Mouse (Mus musculus): Measurements from ENCODE around the gene Nudt13.
"Not testable (repeated sequence)": the region's sequence is repeated elsewhere in the genome, so short reads cannot be mapped to it uniquely, and the experiment has no call there.

Nudt13 gene

DNA sequence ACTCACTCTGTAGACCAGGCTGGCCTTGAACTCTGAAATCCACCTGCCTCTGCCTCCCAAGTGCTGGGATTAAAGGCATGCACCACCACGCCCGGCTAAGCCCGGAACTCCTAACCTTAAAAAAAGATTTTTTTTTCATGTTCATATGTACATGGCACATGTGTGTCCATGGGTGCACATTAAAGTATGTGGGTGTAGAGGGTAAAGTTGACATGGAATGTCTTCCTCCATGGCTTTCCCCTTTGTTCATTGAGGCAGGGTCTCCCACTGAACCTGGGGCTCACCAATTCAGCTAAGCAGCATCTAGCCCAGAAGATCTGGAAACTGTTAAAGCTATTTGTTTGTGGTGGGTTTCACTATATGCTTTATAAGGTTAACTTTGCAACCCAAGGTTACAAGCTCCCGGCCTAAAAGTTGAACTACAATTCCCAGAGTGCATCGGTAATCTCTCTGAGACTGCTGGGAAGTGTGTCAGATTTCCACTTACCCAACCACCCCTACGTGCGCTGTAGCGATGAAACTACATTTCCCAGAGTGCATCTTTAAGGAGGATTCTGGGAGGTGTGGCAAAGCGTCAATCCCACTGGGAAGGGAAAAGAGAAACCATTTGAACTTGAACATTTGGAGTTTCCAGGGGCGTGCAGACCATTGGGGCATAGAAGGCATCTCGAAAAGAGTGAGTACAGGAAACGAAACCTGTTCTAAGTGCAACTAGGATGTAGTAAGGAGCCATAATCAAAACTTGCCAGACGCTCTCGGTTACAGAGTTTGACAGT is at the start of gene Nudt13:
TSS of gene Nudt13 (plus strand) at position 581 of the 776 bp plus-strand sequence.
- peak; percentile 92 for DNase-seq

DNA sequence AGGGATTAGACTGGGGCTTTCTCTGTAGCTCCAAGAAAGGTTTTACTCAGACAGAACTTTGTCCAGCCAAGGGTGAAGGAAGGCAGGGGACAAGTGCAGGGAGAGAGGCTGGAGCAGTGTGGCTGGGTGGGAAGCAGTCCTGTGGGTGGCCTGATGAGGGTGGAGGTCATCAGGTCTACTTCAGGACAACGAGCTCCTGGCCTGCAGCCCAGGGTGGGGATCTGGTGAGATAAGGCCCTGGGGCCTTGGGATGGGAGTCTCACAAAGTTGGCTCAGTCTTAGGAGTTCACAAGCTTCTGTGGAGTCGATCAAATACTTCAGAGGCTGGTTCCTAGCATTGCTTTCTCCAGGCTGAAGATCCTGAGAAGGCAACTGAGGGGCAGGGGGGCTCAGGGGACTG is 49.2 kb upstream of the Nudt13 start:
- DNase-seq, result no peak

DNA sequence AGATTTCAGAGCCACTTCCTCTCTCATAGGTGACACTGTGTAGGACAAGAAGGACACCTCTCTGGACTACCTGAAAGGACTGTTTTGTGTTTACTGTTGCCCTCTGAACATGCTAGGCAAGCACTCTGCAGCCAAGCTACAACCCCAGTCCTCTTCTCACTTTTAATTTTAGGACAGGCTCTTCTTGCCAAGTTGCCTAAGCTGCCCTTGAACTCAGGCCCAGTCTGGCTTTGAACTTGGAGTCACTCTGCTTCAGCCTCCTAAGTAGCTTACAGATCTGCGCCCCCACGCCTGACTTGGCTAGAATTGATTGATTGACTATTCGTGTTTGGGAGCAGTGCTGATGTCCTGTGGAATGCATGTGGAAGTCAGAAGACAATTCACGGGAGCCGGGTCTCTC is 48.6 kb upstream of the Nudt13 start:
- no peak for DNase-seq

DNA sequence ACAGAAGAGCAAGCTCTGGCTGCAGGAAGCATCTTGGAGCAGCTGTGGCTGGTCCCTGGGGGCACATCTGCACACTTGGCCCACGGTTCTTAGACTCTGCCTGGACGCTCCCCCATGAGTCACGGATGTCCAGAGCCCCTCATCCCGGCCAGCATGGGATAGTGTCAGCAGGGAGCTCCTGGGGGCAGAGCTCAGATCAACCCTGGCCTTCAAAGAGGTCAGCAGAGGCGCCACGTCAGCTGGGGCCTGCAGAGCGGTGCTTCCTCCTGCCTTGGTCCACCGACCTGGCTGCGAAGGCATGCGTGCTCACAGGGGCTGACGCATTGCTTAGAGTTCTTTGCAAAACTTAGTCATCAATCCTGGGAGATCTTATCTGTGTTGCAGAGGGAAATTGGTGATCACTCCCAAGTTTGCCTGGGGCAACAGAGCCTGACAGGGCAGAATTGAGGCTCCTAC is 47.7 kb upstream of the Nudt13 start:
- no peak for DNase-seq

DNA sequence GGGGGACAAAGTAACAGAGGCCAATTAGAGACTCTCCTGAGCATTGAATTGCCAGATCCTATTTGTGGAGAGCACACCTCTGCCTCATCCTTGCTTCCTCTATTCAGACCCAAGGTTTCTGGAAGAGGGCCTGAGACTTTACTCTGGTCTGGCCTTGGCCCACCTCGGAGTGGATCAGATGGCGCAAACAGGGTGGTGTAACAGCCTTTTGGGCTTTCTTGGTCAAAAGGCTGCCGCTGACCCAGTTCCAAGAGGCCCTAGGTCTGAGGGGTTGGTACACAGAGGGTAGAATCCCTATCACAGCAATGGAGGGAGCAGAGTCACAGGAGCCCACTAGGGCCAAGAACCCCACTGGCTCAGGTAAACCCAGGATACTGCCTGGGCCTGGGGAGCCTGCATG is 46.5 kb upstream of the Nudt13 start:
- no peak for DNase-seq

DNA sequence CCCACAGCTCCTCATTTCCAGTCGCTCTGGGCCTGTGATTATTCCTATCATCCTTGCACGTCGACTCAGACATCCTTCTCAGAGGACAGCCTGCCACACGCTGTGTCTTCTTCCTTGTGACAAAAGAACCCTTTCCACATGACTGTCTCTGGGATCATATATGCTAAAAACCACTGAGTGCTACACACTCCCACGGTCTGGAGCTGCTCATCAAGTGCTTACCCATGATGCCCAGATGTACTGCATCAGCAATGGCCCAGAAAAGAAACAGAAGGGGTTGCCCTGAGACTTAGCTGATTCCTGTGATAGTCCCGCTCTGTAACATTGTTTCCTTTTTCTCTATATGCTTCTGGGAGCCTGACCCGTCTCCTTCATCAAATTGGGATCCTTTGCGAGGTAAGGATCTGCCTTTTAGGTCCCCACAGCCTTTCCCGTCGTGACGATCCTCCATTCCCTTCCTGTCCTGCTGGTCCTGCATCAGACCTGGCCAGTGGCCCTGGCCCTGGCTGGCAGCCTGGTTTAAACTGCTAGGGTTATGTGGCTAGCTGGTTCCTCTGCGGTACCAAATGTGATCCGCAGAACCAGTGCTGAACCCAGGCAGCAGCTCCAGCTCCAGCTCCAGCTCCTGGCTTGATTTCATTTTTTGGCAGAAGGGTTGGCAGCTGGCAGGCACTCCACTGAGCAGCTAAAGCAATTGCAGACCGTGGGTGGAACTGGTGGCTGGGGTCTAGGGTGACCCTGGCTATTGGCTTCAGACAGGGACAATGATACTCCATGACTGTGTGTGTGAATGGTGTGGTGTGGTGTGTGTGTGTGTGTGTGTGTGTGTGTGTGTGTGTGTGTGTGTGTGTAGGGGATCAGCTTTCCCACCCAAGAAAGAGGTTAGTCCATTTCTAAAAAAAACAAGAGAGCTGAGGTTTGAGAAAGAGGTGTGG is 44.0 kb upstream of the Nudt13 start:
- no peak for DNase-seq

DNA sequence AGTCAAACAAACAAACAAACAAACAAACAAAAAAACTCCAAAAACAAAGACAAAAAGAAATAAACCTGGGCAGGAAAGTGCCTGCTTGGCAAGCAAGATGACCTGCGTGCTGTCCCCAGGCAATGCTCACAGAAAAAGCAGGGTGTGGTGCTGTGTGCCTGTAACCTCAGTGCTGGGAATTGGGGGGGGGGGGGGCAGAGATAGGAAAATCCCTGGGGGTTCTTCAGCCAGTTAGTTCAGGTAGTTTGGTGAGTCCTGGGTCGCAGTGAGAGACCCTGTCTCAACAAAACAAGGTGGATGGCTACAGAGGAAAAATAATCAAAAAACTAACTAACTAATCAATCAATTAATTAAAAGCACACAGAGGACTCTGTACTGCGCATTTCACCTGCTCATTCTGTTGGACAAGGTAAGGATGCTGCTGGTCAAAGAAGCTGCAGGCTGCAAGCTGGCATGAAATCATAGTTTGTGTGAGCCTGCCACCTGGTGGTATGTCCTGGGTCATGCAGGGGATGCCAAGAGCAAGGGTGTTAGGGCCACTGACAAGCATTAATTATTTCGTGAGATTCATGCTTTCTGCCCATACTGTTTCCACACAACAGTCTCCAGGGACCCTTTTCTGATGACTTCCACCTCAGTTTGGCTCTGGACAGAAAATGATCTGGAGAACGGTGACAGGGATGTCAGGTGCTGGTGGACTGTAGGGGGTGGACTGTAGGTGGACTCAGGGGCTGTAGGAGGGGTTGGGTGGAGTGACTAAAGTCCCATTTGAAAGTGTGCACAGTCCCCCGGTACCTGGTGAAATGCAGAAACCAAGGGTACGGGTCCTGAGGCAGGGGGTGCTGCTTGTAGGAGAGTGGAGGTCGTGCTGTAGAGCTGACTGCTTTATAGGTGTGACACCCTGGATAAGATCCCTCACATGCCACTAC is 36.0 kb upstream of the Nudt13 start:
- DNase-seq, result peak; percentile 84

DNA sequence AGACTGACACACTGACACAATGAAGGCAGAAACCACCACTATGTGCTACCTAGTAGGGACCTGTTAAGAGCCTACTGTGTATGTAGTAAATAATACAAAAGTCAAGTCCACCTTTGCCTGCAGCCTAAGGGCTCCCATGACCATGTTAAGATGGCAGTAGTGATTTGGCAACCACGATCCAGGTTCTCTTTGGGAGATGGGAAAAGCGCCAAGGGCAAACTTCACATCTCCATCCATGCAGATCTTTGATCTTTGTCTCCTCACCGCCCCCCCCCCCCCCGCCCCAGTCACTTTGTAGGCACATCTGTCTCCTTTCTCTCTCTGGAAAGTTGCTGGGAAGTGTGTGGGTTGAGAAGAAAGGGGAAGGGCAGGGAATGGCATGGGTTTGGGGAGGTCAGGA is 32.2 kb upstream of the Nudt13 start:
- DNase-seq, result peak; percentile 29

DNA sequence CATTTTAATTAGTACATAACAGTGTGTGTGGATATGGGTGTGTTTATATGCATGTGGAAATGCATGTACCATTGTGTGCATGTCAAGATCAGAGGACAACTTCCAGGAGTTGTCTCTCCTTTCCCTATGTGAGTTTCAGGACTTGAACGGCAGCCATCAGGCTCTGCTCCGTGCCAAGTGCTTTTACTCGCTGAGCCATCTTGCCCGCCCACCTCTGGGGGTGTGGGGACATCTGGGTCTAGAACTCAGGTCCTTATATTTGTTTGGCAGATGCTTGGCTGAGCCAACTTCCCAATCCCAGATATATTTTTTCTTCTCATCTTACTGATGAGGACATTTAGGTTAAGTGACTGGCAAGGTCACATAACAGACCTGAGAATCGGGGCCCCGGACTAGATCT is 26.1 kb upstream of the Nudt13 start:
- DNase-seq, result no peak

DNA sequence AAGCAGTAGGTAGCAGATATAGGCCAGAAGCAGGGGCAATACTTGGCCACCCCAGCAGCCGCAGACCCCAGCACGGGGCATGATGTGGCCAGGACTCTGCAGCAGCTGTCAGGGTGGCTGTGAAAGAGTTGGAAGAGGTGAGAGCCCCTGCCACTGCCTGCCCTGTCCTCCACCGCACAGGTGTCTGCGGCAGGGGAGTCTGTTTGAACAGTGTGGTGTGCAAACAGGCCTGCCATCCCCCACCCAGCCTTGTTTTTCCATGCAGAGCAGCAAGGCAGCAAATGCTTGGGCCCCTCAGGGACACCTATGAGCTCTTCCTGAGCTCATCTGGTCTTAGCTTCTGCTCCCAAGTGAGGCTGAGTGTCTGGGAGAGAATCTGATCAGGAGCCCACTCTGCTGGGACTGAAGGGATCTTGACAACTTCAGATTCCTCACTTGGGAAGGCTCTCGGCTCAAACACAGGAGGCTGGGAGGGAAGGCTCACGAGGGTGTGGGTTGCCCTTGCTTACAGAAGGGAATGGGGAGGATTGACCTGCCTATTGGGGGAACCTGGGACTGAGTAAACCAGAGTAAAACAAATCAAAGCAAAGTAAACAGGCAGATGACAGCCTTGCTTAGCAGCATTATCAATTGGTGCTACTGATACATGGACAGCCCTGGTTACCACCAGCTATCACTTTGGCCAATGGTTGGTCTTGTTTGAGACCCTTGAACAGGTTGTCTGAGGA is 25.3 kb upstream of the Nudt13 start, which contains the start of gene Kcnk16:
TSS of gene Kcnk16 (minus strand) at position 118 of the 728 bp plus-strand sequence.
- DNase-seq, result no peak

DNA sequence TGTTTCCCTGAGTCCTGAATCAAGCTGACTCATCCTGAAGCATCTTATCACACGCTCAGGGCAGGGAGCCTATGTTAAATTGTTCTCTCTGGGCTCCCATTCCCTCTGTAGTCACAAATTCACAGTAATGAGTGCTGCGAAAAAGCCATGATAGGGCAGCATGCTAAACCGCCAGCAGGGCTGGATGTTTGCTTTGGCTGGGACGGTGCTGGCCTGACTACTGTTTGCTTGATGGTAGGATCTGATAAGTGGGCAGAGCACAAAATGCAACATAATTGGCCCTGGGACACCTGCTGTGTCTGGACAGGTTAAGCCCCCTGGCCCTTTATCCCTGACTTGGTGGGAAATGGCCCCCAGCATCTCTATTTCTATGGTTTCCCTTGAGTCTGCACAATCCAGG is 3.1 kb upstream of the Nudt13 start:
- no peak for DNase-seq

DNA sequence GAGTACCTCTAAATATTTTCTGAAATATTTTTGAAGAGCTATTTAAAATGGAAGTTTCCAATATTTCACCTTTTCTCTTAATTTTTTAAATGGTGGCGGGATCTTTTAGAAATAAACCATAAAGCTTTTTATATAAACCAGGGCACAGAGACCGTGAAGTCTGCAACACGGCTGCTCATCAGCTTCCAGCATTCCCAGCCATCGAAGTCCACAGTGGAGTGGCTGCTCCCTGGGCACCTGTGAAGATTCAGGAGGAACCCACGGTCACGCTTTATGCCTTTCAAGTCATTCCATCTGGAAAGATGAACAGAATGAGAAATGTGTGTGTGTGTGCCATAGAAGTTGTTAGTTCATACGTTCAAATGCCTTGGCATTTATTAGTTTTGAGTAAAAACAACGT is 450 bp downstream of the Nudt13 start:
- DNase-seq, result no peak

DNA sequence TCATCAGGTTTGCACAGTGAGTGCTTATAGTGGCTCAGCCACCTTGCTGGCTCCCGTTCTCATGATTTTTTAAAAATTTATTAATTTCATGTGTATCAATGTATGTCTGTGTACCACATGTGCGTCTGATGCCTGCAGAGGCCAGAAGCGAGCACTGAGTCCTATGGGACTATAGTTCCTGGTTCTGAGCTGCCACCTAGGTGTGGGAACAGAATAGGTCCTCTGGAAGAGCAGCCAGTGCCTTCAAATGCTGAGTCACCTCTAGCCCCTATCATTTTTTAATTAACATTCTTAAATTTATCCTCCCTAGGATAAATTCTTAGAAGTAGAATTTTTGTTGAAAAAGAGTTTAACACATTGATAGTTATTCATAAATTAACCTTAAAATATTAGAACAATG is 3.1 kb downstream of the Nudt13 start:
- no peak for DNase-seq

DNA sequence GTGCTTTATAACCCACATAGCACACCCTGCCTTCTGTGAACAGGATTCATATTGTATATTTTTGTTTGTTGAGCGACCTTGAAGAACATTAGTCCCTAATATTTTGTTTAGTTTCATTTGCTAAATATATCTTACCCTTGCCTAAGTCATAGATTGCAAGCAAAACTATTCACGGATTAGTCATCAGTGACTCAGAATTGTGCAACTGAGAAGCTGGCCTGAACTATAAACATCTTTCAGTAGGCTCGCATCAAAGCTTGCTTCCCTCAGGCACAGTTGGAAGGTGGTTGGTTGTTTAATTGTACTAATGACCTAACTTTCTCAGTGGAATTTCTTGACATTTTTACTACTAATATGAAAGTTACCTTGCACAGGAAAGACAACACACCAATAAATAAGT is 3.6 kb downstream of the Nudt13 start:
- no peak for DNase-seq

DNA sequence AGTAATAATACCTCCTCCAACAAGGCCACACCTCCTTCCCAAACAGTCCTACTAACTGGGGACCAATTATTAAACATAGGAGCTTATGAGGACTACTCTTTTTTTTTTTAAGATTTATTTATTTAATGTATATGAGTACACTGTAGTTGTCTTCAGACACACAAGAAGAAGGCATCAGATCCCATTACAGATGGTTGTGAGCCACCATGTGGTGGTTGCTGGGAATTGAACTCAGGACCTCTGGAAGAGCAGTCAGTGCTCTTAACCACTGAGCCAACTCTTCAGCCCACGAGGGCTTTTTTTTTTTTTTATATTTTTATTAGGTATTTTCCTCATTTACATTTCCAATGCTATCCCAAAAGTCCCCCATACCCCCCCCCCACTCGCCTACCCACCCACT is 10.6 kb downstream of the Nudt13 start:
- DNase-seq, result not testable (repeated sequence)

DNA sequence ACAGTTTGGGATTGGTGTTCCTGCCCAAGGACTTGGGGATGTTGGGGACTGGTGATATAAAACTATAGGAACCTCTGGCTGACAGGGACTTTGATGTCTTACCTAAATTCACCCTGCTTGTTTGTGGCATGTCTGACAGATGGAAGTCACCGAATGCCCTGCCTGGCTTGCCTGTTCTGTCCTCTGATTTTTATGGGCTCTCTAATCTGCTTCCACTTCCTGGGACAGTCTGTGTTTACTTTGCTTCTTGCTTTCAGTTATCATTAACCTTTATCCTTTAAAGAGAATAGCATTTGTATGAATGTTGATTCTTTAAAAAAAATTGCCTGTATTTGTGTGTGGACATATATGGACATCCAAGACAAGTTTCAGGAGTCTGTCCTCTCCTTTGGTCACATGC is 20.6 kb downstream of the Nudt13 start:
- no peak for DNase-seq

DNA sequence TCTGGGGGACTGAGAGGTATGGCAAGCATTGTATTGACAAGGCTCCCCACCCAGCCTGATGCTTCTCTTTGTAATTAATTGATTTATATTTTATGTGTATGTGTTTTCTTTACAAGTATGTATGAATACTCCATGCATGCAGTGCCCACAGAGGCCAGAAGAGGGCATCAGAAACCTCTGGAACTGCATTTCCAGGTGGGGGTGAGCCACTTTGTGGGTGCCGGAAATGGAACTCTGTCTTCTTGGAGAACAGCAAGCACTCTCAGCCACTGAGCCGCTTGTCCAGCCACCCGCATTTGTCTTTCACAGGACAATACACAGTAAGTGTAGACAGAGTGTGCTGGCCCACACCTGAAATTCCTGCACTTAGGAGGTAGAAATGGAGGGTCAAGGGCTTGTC is 24.9 kb downstream of the Nudt13 start:
- peak; percentile 30 for DNase-seq

DNA sequence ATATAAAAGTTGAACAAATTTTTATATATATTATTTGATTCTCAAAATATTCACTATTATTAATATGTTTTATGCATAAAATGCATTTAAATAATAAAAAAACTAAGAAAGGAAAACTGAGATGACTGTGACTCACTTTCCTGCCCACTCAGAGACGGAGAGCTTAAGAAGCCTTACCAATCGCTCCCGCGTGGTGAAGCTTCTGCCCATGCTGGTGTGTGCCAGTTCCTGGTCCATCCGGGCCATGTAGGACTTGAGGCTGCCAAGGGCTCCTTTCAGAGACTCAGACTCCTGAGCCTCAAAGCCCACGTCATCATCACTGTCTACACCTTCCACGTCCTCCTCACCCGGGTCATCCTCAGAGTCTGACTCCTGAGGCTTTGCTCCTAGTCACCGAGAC is 29.7 kb downstream of the Nudt13 start:
- DNase-seq, result no peak

DNA sequence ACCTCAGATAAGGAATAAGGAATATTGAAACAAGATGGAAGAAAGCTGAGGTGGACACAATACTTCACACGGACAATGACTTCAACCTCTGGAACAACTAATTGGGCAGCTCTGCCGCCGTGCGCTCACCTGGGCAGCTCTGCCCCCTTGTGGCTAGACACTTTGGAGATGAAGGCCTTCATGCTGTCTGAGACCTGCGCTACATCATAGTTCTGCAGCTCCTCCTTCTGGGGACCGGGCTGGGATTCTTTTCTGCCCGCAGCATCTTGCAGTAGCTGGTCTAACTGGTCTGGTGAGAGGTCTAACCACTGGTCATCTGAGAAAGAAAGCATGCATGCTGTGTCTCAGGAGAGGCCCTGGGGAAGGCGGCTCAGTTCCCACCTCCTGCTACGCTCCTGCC is 34.0 kb downstream of the Nudt13 start:
- peak; percentile 29 for DNase-seq

DNA sequence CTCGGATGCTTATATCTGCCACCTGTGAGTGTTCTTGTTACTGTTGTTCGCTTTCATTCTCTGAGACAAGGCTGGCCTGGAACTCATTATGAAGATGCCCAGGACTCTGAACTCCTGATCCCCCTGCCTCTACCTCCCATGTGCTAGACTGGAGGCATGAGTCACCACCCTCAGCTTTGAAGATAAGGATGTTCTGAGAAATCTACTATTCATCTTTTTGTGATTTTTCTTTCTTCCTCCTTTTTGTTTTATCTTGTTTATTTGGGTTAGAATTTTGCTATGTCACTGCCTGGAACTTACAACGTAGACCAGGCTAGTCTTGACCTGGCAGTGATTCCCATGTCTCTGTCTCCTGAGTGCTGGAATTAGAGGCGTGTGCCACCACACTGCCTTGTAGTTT is 36.8 kb downstream of the Nudt13 start:
- no peak for DNase-seq

DNA sequence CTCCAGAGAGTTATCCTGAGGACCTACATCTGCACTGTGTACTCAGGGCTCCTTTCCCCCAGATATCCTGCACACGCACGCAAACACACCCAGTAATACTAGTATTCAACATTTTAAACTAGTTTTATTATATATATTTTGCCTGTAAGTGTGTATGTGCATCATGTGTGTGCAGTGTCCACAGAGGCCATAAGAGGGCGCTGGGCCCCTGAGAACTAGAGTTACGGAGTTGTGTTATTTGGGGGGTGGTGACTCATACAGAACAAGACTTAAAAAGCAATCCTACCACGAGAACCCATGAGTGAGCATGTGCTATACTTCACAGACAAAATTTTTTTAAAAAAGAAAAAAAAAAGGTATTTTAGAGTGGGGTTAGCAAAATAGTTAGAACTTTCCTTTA is 44.9 kb downstream of the Nudt13 start:
- DNase-seq, result no peak

DNA sequence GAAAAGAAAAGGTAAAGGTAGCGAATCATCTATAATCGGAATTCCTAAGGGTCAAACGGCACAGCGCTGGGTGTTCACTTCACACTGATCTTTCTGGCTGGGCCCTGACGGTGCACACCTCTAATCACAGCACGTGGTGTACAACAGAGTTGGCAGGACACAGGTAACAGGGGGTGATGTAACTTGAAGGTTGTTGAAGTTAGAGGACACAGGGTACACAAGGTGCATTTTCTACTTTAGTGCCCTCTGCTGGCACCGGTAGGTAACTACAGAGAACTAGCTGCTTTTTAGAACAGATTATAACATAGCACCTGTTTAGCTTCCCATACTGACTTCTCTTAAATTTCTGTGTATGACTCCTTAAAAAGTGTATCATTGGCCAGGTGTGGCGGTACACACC is 45.7 kb downstream of the Nudt13 start:
- DNase-seq, result peak; percentile 27
